Comparison of ENCODE assay signal across 9 mouse cellular contexts in genomic region chr2:152707186-152707585, GRCm38 (mm10). TPM values are rescaled to one million over a fixed set of nuclear protein-coding genes. Genes with fewer than 3 reads are reported as not detected.
DNase-seq lines count a peak whose midpoint lies in the region; ATAC-seq lines count a peak whose summit lies in the region.
"Had no signal": no experiment of that assay in that cellular context is flagged by ENCODE, and none has a peak within 500 bp of the region (broad histone marks: within the 10 kb centered on the region; RNA-seq: fewer than 3 reads in every experiment).

No protein-coding gene starts in this region.

- no peak for DNase-seq in heart, postnatal 25 days (ENCODE audit: low spot score)
- peak; percentile 50 for DNase-seq in hindbrain, embryonic 14.5 days (ENCODE audit: low spot score)
- DNase-seq in right cerebral cortex, postnatal 25 days: no peak
- DNase-seq in right cerebral cortex, postnatal 36 days (ENCODE audit: low spot score in 2 of 2): no peak

- H3K9ac ChIP-seq in heart, embryonic 16.5 days (ENCODE audit: low read length): peak overlapping the region; percentile 87
- peak overlapping the region; percentile 57 for H3K9ac ChIP-seq in hindbrain, embryonic 14.5 days
- H3K9ac ChIP-seq in midbrain, embryonic 15.5 days: peak overlapping the region; percentile 62

- H3K36me3 ChIP-seq in heart, embryonic 16.5 days (ENCODE audit: control insufficient read depth, insufficient read depth): peaks cover 28% of the 10 kb centered on the region
- peaks cover 39% of the 10 kb centered on the region for H3K36me3 ChIP-seq in hindbrain, embryonic 14.5 days (replicated peaks; ENCODE audit: control insufficient read depth, insufficient read depth)
- H3K36me3 ChIP-seq in midbrain, embryonic 15.5 days (replicated peaks): peaks cover 29% of the 10 kb centered on the region

- H3K27me3 ChIP-seq in heart, embryonic 16.5 days (ENCODE audit: control insufficient read depth, insufficient read depth, low read length): no peaks in the 10 kb centered on the region
- H3K27me3 ChIP-seq in hindbrain, embryonic 14.5 days (ENCODE audit: control insufficient read depth, insufficient read depth, low read length): no peaks in the 10 kb centered on the region
- no peaks in the 10 kb centered on the region for H3K27me3 ChIP-seq in midbrain, embryonic 15.5 days (replicated peaks)

- H3K4me1 ChIP-seq in heart, embryonic 16.5 days (ENCODE audit: control insufficient read depth, insufficient read depth, low read length): peaks cover 14% of the 10 kb centered on the region
- H3K4me1 ChIP-seq in brown adipose tissue, adult 24 weeks (ENCODE audit: control insufficient read depth, insufficient read depth, insufficient read length, low read length): peaks cover 30% of the 10 kb centered on the region
- H3K4me1 ChIP-seq in hindbrain, embryonic 14.5 days (replicated peaks; ENCODE audit: control insufficient read depth, insufficient read depth, low read length): peaks cover 20% of the 10 kb centered on the region
- H3K4me1 ChIP-seq in midbrain, embryonic 15.5 days: peaks cover 23% of the 10 kb centered on the region

- no peaks in the 10 kb centered on the region for H3K9me3 ChIP-seq in heart, embryonic 16.5 days (replicated peaks; ENCODE audit: control insufficient read depth, low read length)
- H3K9me3 ChIP-seq in hindbrain, embryonic 14.5 days (ENCODE audit: control insufficient read depth, low read length): no peaks in the 10 kb centered on the region
- no peaks in the 10 kb centered on the region for H3K9me3 ChIP-seq in midbrain, embryonic 15.5 days

- H3K4me3 ChIP-seq in heart, embryonic 16.5 days (ENCODE audit: low read length): peak overlapping the region; percentile 62
- peak overlapping the region; percentile 55 for H3K4me3 ChIP-seq in brown adipose tissue, adult 24 weeks (ENCODE audit: insufficient read depth, low read depth, low read length)
- peak overlapping the region; percentile 36 for H3K4me3 ChIP-seq in hindbrain, embryonic 14.5 days (replicated peaks; ENCODE audit: low read length)
- H3K4me3 ChIP-seq in midbrain, embryonic 15.5 days: peak overlapping the region; percentile 44

- 9% methylated on average over 7 of the region's 7 CpGs for WGBS in heart, embryonic 16.5 days
- WGBS in hindbrain, embryonic 14.5 days: 16% methylated on average over 7 of the region's 7 CpGs
- WGBS in midbrain, embryonic 15.5 days: 12% methylated on average over 7 of the region's 7 CpGs

- no peak for ATAC-seq in heart, embryonic 16.5 days (replicated peaks; ENCODE audit: extremely low read depth, insufficient read depth, low FRiP score)
- ATAC-seq in hindbrain, embryonic 14.5 days (ENCODE audit: low FRiP score): no peak
- ATAC-seq in midbrain, embryonic 15.5 days (replicated peaks): no peak
- ATAC-seq in monocyte, adult 5-6 weeks (replicated peaks; ENCODE audit: insufficient number of reproducible peaks, low FRiP score, low TSS enrichment, poor library complexity, severe bottlenecking): no peak

- peak overlapping the region; percentile 96 for H3K27ac ChIP-seq in heart, embryonic 16.5 days (ENCODE audit: low read length)
- H3K27ac ChIP-seq in brown adipose tissue, adult 24 weeks (replicated peaks; ENCODE audit: low read depth, low read length): peak overlapping the region; percentile 99
- peak overlapping the region; percentile 88 for H3K27ac ChIP-seq in hindbrain, embryonic 14.5 days
- peak overlapping the region; percentile 87 for H3K27ac ChIP-seq in midbrain, embryonic 15.5 days

- H3K4me2 ChIP-seq in heart, embryonic 16.5 days (ENCODE audit: low read depth, low read length): peak overlapping the region; percentile 80
- H3K4me2 ChIP-seq in hindbrain, embryonic 14.5 days (replicated peaks): peak overlapping the region; percentile 58
- H3K4me2 ChIP-seq in midbrain, embryonic 15.5 days: peak overlapping the region; percentile 55

- intact Hi-C loops in heart, postnatal 25 days (cut with DNase I): loop anchor here (1.0 kb wide), 1 partner anchor 32 kb away; no protein-coding TSS in a partner anchor

RNA-seq across cellular contexts. Expression of gene Mcts2, which starts 20.4 kb away (rescaled TPM):
- 18.9 and 19.2 TPM in 2 replicates for polyA plus RNA-seq in heart, embryonic 16.5 days (2015; fragmentation: Nextera tagmentation; extraction: Ambion mirVana)
- 10 to 100 TPM; 17.7 to 18.5 TPM for total RNA-seq in heart, postnatal 25 days (2021)
- 42.0 and 42.5 TPM in 2 replicates for polyA plus RNA-seq in brown adipose tissue, adult 24 weeks (2012; ENCODE audit: insufficient read depth, insufficient read length, missing spikeins)
- polyA plus RNA-seq in hindbrain, embryonic 14.5 days (2014; fragmentation: Nextera tagmentation; extraction: Ambion mirVana): 34.0 and 41.9 TPM in 2 replicates
- 33.7 and 34.3 TPM in 2 replicates for polyA plus RNA-seq in midbrain, embryonic 15.5 days (2015; fragmentation: Nextera tagmentation; extraction: Ambion mirVana)
- 10.0 to 12.9 TPM (median 10.6 TPM) in 3 replicates for total RNA-seq in monocyte, adult 5-6 weeks (2017)

RNA-seq across cellular contexts. Expression of gene Id1, which starts 28.9 kb away (rescaled TPM):
- 56.3 and 64.5 TPM in 2 replicates for polyA plus RNA-seq in heart, embryonic 16.5 days (2015; fragmentation: Nextera tagmentation; extraction: Ambion mirVana)
- 10 to 100 TPM; 37.8 to 57.0 TPM for total RNA-seq in heart, postnatal 25 days (2021)
- polyA plus RNA-seq in brown adipose tissue, adult 24 weeks (2012; ENCODE audit: insufficient read depth, insufficient read length, missing spikeins): 48.0 and 59.8 TPM in 2 replicates
- 56.5 and 68.0 TPM in 2 replicates for polyA plus RNA-seq in hindbrain, embryonic 14.5 days (2014; fragmentation: Nextera tagmentation; extraction: Ambion mirVana)
- polyA plus RNA-seq in midbrain, embryonic 15.5 days (2015; fragmentation: Nextera tagmentation; extraction: Ambion mirVana): 30.7 and 33.7 TPM in 2 replicates
- 3.7 to 18.6 TPM (median 15.7 TPM) in 3 replicates for total RNA-seq in monocyte, adult 5-6 weeks (2017)

RNA-seq across cellular contexts. Expression of gene H13, which starts 37.9 kb away (rescaled TPM):
- 76.4 and 81.7 TPM in 2 replicates for polyA plus RNA-seq in heart, embryonic 16.5 days (2015; fragmentation: Nextera tagmentation; extraction: Ambion mirVana)
- total RNA-seq in heart, postnatal 25 days (2021): 10 to 100 TPM; 35.1 to 38.5 TPM
- polyA plus RNA-seq in brown adipose tissue, adult 24 weeks (2012; ENCODE audit: insufficient read depth, insufficient read length, missing spikeins): 54.9 and 59.2 TPM in 2 replicates
- 155 and 164 TPM in 2 replicates for polyA plus RNA-seq in hindbrain, embryonic 14.5 days (2014; fragmentation: Nextera tagmentation; extraction: Ambion mirVana)
- polyA plus RNA-seq in midbrain, embryonic 15.5 days (2015; fragmentation: Nextera tagmentation; extraction: Ambion mirVana): 178 and 186 TPM in 2 replicates
- total RNA-seq in monocyte, adult 5-6 weeks (2017): 74.4 to 107 TPM (median 101 TPM) in 3 replicates

RNA-seq across cellular contexts. Expression of gene Cox4i2, which starts 46.8 kb away (rescaled TPM):
- 26.7 and 30.9 TPM in 2 replicates for polyA plus RNA-seq in heart, embryonic 16.5 days (2015; fragmentation: Nextera tagmentation; extraction: Ambion mirVana)
- total RNA-seq in heart, postnatal 25 days (2021): 10 to 100 TPM; 12.2 to 16.8 TPM
- 6.3 and 8.7 TPM in 2 replicates for polyA plus RNA-seq in brown adipose tissue, adult 24 weeks (2012; ENCODE audit: insufficient read depth, insufficient read length, missing spikeins)
- polyA plus RNA-seq in hindbrain, embryonic 14.5 days (2014; fragmentation: Nextera tagmentation; extraction: Ambion mirVana): 5.8 TPM in 2 replicates
- 5.2 and 6.4 TPM in 2 replicates for polyA plus RNA-seq in midbrain, embryonic 15.5 days (2015; fragmentation: Nextera tagmentation; extraction: Ambion mirVana)
- not detected in 3 replicates for total RNA-seq in monocyte, adult 5-6 weeks (2017)
- total RNA-seq: hematopoietic stem cell, adult 5-6 weeks had no signal
